Mouse (Mus musculus) hindbrain, embryonic 11.5 days (tissue): ENCODE measurements at regions not wholly inside any gene's neighbourhood (a gene's known extent, or its start where the extent isn't known, plus 50 kb on each side); places are given as distances from the start of the nearest gene placed in this dataset.

Source experiments
- ATAC-seq: fragments of 200-750 bp; cut with Nextera tagmentation; 2 replicates; pipeline ENCODE4 v1.8.0; 2017; ENCODE audit warnings: mild to moderate bottlenecking, moderate TSS enrichment, moderate library complexity; ENCODE audit not compliant: low FRiP score
- DNase-seq: peaks from one replicate; pipeline ENCODE4 v3.0.0-alpha.2; 2015; ENCODE audit warnings: low spot score
- H3K27ac ChIP-seq: fragments of 300-500 bp; sonication (generic); 2 replicates; pipeline ENCODE4 v1.5.1; 2014; ENCODE audit warnings: mild to moderate bottlenecking, low read depth, low read length
- H3K27me3 ChIP-seq: fragments of 300-500 bp; sonication (generic); 2 replicates; pipeline ENCODE4 v1.6.1; 2014; ENCODE audit warnings: mild to moderate bottlenecking, low read length, moderate library complexity, mixed read lengths; ENCODE audit not compliant: control insufficient read depth, insufficient read depth
- H3K36me3 ChIP-seq: fragments of 300-500 bp; sonication (generic); 2 replicates; pipeline ENCODE4 v1.6.1; 2014; ENCODE audit warnings: mild to moderate bottlenecking, low read length, moderate library complexity, mixed read lengths; ENCODE audit not compliant: control insufficient read depth, insufficient read depth
- H3K4me1 ChIP-seq: fragments of 300-500 bp; sonication (generic); replicated peaks from 2 replicates; pipeline ENCODE4 v1.6.1; 2014; ENCODE audit warnings: low read length, mixed read lengths; ENCODE audit not compliant: control insufficient read depth, insufficient read depth
- H3K4me2 ChIP-seq: fragments of 300-500 bp; sonication (generic); replicated peaks from 2 replicates; pipeline ENCODE4 v1.6.1; 2014; ENCODE audit warnings: mild to moderate bottlenecking, low read depth, low read length
- H3K4me3 ChIP-seq: fragments of 300-500 bp; sonication (generic); 2 replicates; pipeline ENCODE4 v1.5.1; 2014; ENCODE audit warnings: low read depth, low read length
- H3K9ac ChIP-seq: fragments of 300-500 bp; sonication (generic); 2 replicates; pipeline ENCODE4 v1.6.1; 2014; ENCODE audit warnings: low read depth, low read length
- H3K9me3 ChIP-seq: fragments of 300-500 bp; sonication (generic); 2 replicates; pipeline ENCODE4 v1.6.1; 2016; ENCODE audit warnings: low read length; ENCODE audit not compliant: control insufficient read depth
- WGBS: fragments of 180-500 bp; shearing (Covaris S2); extraction: QIAGEN DNeasy Blood & Tissue Kit; methylation state at CpG from one replicate; pipeline ENCODE4 v1.1.7; 2014; 5-methylcytosine and 5-hydroxymethylcytosine counted together

- no peak for DNase-seq
- no peaks in the 10 kb centered on the region for H3K4me1 ChIP-seq
- WGBS, result 83% methylated on average over 1 of the region's 1 CpGs
Measured at GRCm38 (mm10) chr5:51108181-51108580, 459.3 kb downstream of the Ppargc1a start.

GRCm38 (mm10) chr5:51099902-51100301, 467.6 kb downstream of the Ppargc1a start:
- 83% methylated on average over 3 of the region's 3 CpGs for WGBS
- Histone ChIP-seq H3K4me2 (no peak overlapping the region), H3K27me3 (no peaks in the 10 kb centered on the region)

More at GRCm38 (mm10) chr5:51108181-51108580, 459.3 kb downstream of the Ppargc1a start:
- Histone ChIP-seq H3K9ac (no peak overlapping the region), H3K36me3 (no peaks in the 10 kb centered on the region), H3K27me3 (no peaks in the 10 kb centered on the region), H3K9me3 (no peaks in the 10 kb centered on the region), H3K4me2 (no peak overlapping the region), H3K4me3 (no peak overlapping the region), H3K27ac (no peak overlapping the region)
- no peak for ATAC-seq

GRCm38 (mm10) chr5:51072674-51073468, 494.7 kb downstream of the Ppargc1a start:
- no peaks in the 10 kb centered on the region for H3K27me3 ChIP-seq
- no peak overlapping the region for H3K9ac ChIP-seq
- ATAC-seq (no peak), DNase-seq (no peak)
- WGBS, result 88% methylated on average over 8 of the region's 8 CpGs
- no peak overlapping the region for H3K4me2 ChIP-seq
- no peak overlapping the region for H3K4me3 ChIP-seq
- no peaks in the 10 kb centered on the region for H3K4me1 ChIP-seq
- no peak overlapping the region for H3K27ac ChIP-seq
- no peaks in the 10 kb centered on the region for H3K36me3 ChIP-seq
- no peaks in the 10 kb centered on the region for H3K9me3 ChIP-seq

More at GRCm38 (mm10) chr5:51099902-51100301, 467.6 kb downstream of the Ppargc1a start:
- ATAC-seq (no peak), DNase-seq (no peak)
- Histone ChIP-seq H3K9ac (no peak overlapping the region), H3K36me3 (no peaks in the 10 kb centered on the region), H3K9me3 (no peaks in the 10 kb centered on the region), H3K4me3 (no peak overlapping the region), H3K4me1 (no peaks in the 10 kb centered on the region), H3K27ac (no peak overlapping the region)

DNA sequence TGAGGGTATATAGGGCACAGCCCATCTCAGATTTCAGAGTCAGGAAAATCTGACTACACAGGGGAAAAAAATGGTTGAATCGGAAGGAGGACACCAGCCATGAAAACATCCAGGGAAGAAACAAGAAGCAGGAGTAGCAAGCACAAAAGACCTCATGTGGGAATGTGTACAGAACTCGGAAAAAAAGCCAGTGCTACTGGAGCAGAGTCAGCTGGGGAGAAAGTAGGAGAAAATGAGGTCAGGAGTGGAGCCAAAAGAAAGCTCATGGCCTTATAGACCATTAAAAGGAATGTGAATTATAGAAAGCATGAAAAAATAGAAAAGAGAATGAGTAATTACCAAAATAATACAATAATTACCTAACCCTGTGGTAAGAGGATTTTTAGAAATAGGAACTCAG, 495.4 kb downstream of the Ppargc1a start:
- WGBS, result 79% methylated on average over 2 of the region's 2 CpGs
- ATAC-seq (no peak), DNase-seq (no peak)
- H3K27ac ChIP-seq, result no peak overlapping the region
- no peaks in the 10 kb centered on the region for H3K27me3 ChIP-seq
- no peaks in the 10 kb centered on the region for H3K36me3 ChIP-seq
- no peaks in the 10 kb centered on the region for H3K4me1 ChIP-seq
- H3K9me3 ChIP-seq, result no peaks in the 10 kb centered on the region
- H3K4me2 ChIP-seq, result no peak overlapping the region
- no peak overlapping the region for H3K9ac ChIP-seq
- H3K4me3 ChIP-seq, result no peak overlapping the region

DNA sequence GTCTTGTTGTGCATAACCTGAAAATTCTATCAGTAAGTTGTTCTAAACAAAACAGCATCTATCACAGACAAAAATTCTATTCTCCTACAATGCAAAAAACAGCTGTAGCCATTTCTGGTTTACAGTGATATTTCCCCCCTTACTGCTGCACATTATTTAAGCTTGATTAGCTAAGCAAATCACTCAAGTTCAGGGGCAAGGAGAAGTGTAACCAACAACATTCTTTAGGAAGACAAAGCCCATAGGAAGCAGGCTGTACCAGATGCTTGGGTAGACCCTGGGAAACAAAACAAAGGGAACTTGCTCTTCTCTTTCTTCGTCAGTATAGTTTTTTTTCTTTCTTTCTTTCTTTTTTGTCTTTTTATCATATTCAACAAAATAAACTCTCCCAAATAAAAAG, 497.9 kb downstream of the Ppargc1a start:
- no peaks in the 10 kb centered on the region for H3K27me3 ChIP-seq
- H3K9ac ChIP-seq, result no peak overlapping the region
- H3K4me3 ChIP-seq, result no peak overlapping the region
- H3K9me3 ChIP-seq, result no peaks in the 10 kb centered on the region
- H3K4me2 ChIP-seq, result no peak overlapping the region
- DNase-seq (no peak), ATAC-seq (no peak)
- H3K36me3 ChIP-seq, result no peaks in the 10 kb centered on the region
- no peaks in the 10 kb centered on the region for H3K4me1 ChIP-seq
- H3K27ac ChIP-seq, result no peak overlapping the region
- WGBS, result 60% methylated on average over 1 of the region's 1 CpGs

DNA sequence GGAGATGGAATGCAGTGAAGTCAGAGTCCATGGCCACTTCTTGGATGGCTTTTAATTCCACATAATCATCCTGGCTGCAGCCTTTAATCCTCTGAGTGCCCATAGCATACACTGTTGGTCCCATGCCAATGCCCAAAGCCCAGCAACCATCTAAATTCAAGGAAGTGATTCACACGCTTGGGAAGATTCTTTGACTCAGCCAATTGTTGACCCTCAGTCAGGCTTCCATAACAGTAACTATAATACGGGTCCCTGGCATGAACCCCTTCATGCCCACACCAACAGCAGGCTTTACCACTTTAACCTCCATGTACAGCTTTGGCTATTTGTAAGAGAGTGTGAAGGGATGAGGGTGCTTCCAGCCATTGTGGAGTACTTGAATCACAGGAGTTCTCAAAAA, 521.7 kb downstream of the Ppargc1a start:
- no peak overlapping the region for H3K4me3 ChIP-seq
- 93% methylated on average over 2 of the region's 2 CpGs for WGBS
- no peaks in the 10 kb centered on the region for H3K36me3 ChIP-seq
- DNase-seq (no peak), ATAC-seq (no peak)
- no peak overlapping the region for H3K4me2 ChIP-seq
- H3K9me3 ChIP-seq, result no peaks in the 10 kb centered on the region
- H3K4me1 ChIP-seq, result no peaks in the 10 kb centered on the region
- no peak overlapping the region for H3K9ac ChIP-seq
- H3K27me3 ChIP-seq, result no peaks in the 10 kb centered on the region
- H3K27ac ChIP-seq, result no peak overlapping the region

GRCm38 (mm10) chr5:51041541-51042217, 525.8 kb downstream of the Ppargc1a start:
- WGBS, result 88% methylated on average over 6 of the region's 6 CpGs
- no peaks in the 10 kb centered on the region for H3K36me3 ChIP-seq
- H3K9ac ChIP-seq, result no peak overlapping the region
- H3K27ac ChIP-seq, result no peak overlapping the region
- no peak for DNase-seq
- no peak for ATAC-seq
- no peaks in the 10 kb centered on the region for H3K9me3 ChIP-seq
- no peak overlapping the region for H3K4me2 ChIP-seq
- H3K4me3 ChIP-seq, result no peak overlapping the region
- H3K27me3 ChIP-seq, result no peaks in the 10 kb centered on the region
- H3K4me1 ChIP-seq, result no peaks in the 10 kb centered on the region

GRCm38 (mm10) chr5:51040926-51041325, 526.6 kb downstream of the Ppargc1a start:
- 70% methylated on average over 6 of the region's 6 CpGs for WGBS
- Histone ChIP-seq H3K4me2 (no peak overlapping the region), H3K9me3 (no peaks in the 10 kb centered on the region), H3K4me1 (no peaks in the 10 kb centered on the region), H3K4me3 (no peak overlapping the region), H3K27me3 (no peaks in the 10 kb centered on the region), H3K9ac (no peak overlapping the region), H3K36me3 (no peaks in the 10 kb centered on the region), H3K27ac (no peak overlapping the region)
- DNase-seq, result no peak
- no peak for ATAC-seq

GRCm38 (mm10) chr5:51040463-51040862, 527.1 kb downstream of the Ppargc1a start:
- no peak for ATAC-seq
- no peak for DNase-seq
- H3K27ac ChIP-seq, result no peak overlapping the region
- no peaks in the 10 kb centered on the region for H3K9me3 ChIP-seq
- H3K27me3 ChIP-seq, result no peaks in the 10 kb centered on the region
- H3K9ac ChIP-seq, result no peak overlapping the region
- 82% methylated on average over 6 of the region's 6 CpGs for WGBS
- H3K4me1 ChIP-seq, result no peaks in the 10 kb centered on the region
- H3K4me3 ChIP-seq, result no peak overlapping the region
- no peak overlapping the region for H3K4me2 ChIP-seq
- H3K36me3 ChIP-seq, result no peaks in the 10 kb centered on the region
